In genomic region chr15:10720671-10721070, GRCm38 (mm10) we compare ENCODE assay signal across 17 mouse cellular contexts. TPM values are rescaled to one million over a fixed set of nuclear protein-coding genes. Genes with fewer than 3 reads are reported as not detected.
DNase-seq lines count a peak whose midpoint lies in the region; ATAC-seq lines count a peak whose summit lies in the region.
"Had no signal": no experiment of that assay in that cellular context is flagged by ENCODE, and none has a peak within 500 bp of the region (broad histone marks: within the 10 kb centered on the region; RNA-seq: fewer than 3 reads in every experiment).

No protein-coding gene starts in this region.

- WGBS in kidney, embryonic 16.5 days, result 40% methylated on average over 8 of the region's 8 CpGs
- WGBS in midbrain, embryonic 10.5 days, result 73% methylated on average over 8 of the region's 8 CpGs
- 79% methylated on average over 8 of the region's 8 CpGs for WGBS in midbrain, embryonic 15.5 days
- 66% methylated on average over 8 of the region's 8 CpGs for WGBS in embryonic facial prominence, embryonic 12.5 days
- WGBS in stomach, embryonic 16.5 days, result 51% methylated on average over 8 of the region's 8 CpGs

- no peak overlapping the region for H3K4me2 ChIP-seq in kidney, embryonic 16.5 days (replicated peaks; ENCODE audit: low read depth, low read length)
- no peak overlapping the region for H3K4me2 ChIP-seq in midbrain, embryonic 15.5 days
- H3K4me2 ChIP-seq in embryonic facial prominence, embryonic 12.5 days (replicated peaks), result no peak overlapping the region
- H3K4me2 ChIP-seq in stomach, embryonic 16.5 days (ENCODE audit: low read depth, low read length), result no peak overlapping the region
- H3K4me2 ChIP-seq: forebrain, embryonic 12.5 days; hindbrain, embryonic 15.5 days; liver, embryonic 13.5 days; neural tube, embryonic 12.5 days had no signal

- H3K9me3 ChIP-seq in kidney, embryonic 16.5 days (ENCODE audit: low read length), result peaks cover 9% of the 10 kb centered on the region
- H3K9me3 ChIP-seq in midbrain, embryonic 10.5 days (replicated peaks), result 0 out of 2 replicates have a peak, but pooled peaks cover 4% of the 10 kb centered on the region
- H3K9me3 ChIP-seq in midbrain, embryonic 15.5 days, result no peaks in the 10 kb centered on the region
- H3K9me3 ChIP-seq in embryonic facial prominence, embryonic 12.5 days, result no peaks in the 10 kb centered on the region
- H3K9me3 ChIP-seq in stomach, embryonic 16.5 days (replicated peaks; ENCODE audit: control insufficient read depth, low read length), result no peaks in the 10 kb centered on the region; the same call in 1 of the 2 replicates
- H3K9me3 ChIP-seq: forebrain, embryonic 12.5 days; hindbrain, embryonic 15.5 days; liver, embryonic 13.5 days; neural tube, embryonic 12.5 days had no signal

- no peak overlapping the region for H3K9ac ChIP-seq in kidney, embryonic 16.5 days (replicated peaks; ENCODE audit: low read length)
- no peak overlapping the region for H3K9ac ChIP-seq in midbrain, embryonic 15.5 days
- H3K9ac ChIP-seq in embryonic facial prominence, embryonic 12.5 days, result no peak overlapping the region
- no peak overlapping the region for H3K9ac ChIP-seq in stomach, embryonic 16.5 days (ENCODE audit: low read length)
- H3K9ac ChIP-seq: forebrain, embryonic 12.5 days; hindbrain, embryonic 15.5 days; liver, embryonic 13.5 days; neural tube, embryonic 12.5 days had no signal

- H3K27ac ChIP-seq in kidney, embryonic 16.5 days (ENCODE audit: low read length), result peak overlapping the region; percentile 53
- H3K27ac ChIP-seq in midbrain, embryonic 10.5 days (replicated peaks), result 0 out of 2 replicates have a peak overlapping the region, but pooled peaks have one; percentile 23
- H3K27ac ChIP-seq in midbrain, embryonic 15.5 days, result no peak overlapping the region
- 0 out of 2 replicates have a peak overlapping the region, but pooled peaks have one; percentile 41 for H3K27ac ChIP-seq in embryonic facial prominence, embryonic 12.5 days
- H3K27ac ChIP-seq in stomach, embryonic 16.5 days (ENCODE audit: low read length), result peak overlapping the region; percentile 49; the same call in 1 of the 2 replicates
- H3K27ac ChIP-seq: forebrain, embryonic 12.5 days; hindbrain, embryonic 15.5 days; left cerebral cortex, adult 2 months; liver, embryonic 13.5 days; neural tube, embryonic 12.5 days had no signal

- no peaks in the 10 kb centered on the region for H3K27me3 ChIP-seq in kidney, embryonic 16.5 days (ENCODE audit: insufficient read depth, low read length)
- H3K27me3 ChIP-seq in midbrain, embryonic 10.5 days (ENCODE audit: low read depth, poor library complexity, severe bottlenecking), result no peaks in the 10 kb centered on the region
- H3K27me3 ChIP-seq in midbrain, embryonic 15.5 days (replicated peaks), result no peaks in the 10 kb centered on the region
- H3K27me3 ChIP-seq in embryonic facial prominence, embryonic 12.5 days, result no peaks in the 10 kb centered on the region
- no peaks in the 10 kb centered on the region for H3K27me3 ChIP-seq in stomach, embryonic 16.5 days (ENCODE audit: control insufficient read depth, insufficient read depth, low read length)
- H3K27me3 ChIP-seq: forebrain, embryonic 12.5 days; hindbrain, embryonic 15.5 days; liver, embryonic 13.5 days; neural tube, embryonic 12.5 days had no signal

- no peak overlapping the region for H3K4me3 ChIP-seq in kidney, embryonic 16.5 days (ENCODE audit: low read length)
- H3K4me3 ChIP-seq in midbrain, embryonic 10.5 days, result no peak overlapping the region
- H3K4me3 ChIP-seq in midbrain, embryonic 15.5 days, result no peak overlapping the region
- H3K4me3 ChIP-seq in embryonic facial prominence, embryonic 12.5 days, result no peak overlapping the region
- H3K4me3 ChIP-seq in stomach, embryonic 16.5 days (replicated peaks; ENCODE audit: low read length), result no peak overlapping the region
- H3K4me3 ChIP-seq: forebrain, embryonic 12.5 days; hindbrain, embryonic 15.5 days; left cerebral cortex, adult 2 months; liver, embryonic 13.5 days; neural tube, embryonic 12.5 days had no signal

- 0 out of 2 replicates have a peak, but pooled peaks cover 7% of the 10 kb centered on the region for H3K36me3 ChIP-seq in kidney, embryonic 16.5 days (ENCODE audit: insufficient read depth, low read length)
- H3K36me3 ChIP-seq in midbrain, embryonic 10.5 days, result 0 out of 2 replicates have a peak, but pooled peaks cover 7% of the 10 kb centered on the region
- H3K36me3 ChIP-seq in midbrain, embryonic 15.5 days (replicated peaks), result no peaks in the 10 kb centered on the region
- H3K36me3 ChIP-seq in embryonic facial prominence, embryonic 12.5 days, result no peaks in the 10 kb centered on the region
- H3K36me3 ChIP-seq in stomach, embryonic 16.5 days (ENCODE audit: control insufficient read depth, insufficient read depth, low read length), result no peaks in the 10 kb centered on the region
- H3K36me3 ChIP-seq: forebrain, embryonic 12.5 days; hindbrain, embryonic 15.5 days; liver, embryonic 13.5 days; neural tube, embryonic 12.5 days had no signal

- H3K4me1 ChIP-seq in kidney, embryonic 16.5 days (ENCODE audit: insufficient read depth, low read length), result peaks cover 19% of the 10 kb centered on the region
- H3K4me1 ChIP-seq in midbrain, embryonic 10.5 days, result peaks cover 26% of the 10 kb centered on the region
- H3K4me1 ChIP-seq in midbrain, embryonic 15.5 days, result peaks cover 4% of the 10 kb centered on the region; the same call in 1 of the 2 replicates
- H3K4me1 ChIP-seq in embryonic facial prominence, embryonic 12.5 days, result peaks cover 21% of the 10 kb centered on the region
- no peaks in the 10 kb centered on the region for H3K4me1 ChIP-seq in stomach, embryonic 16.5 days (ENCODE audit: control insufficient read depth, insufficient read depth, low read length)

- ATAC-seq in kidney, embryonic 16.5 days (ENCODE audit: low FRiP score, low TSS enrichment), result no peak
- ATAC-seq in midbrain, embryonic 15.5 days (replicated peaks), result no peak
- ATAC-seq in embryonic facial prominence, embryonic 12.5 days (ENCODE audit: insufficient number of reproducible peaks, insufficient read depth, low FRiP score, low TSS enrichment), result no peak
- ATAC-seq in stomach, embryonic 16.5 days (ENCODE audit: insufficient read depth, low FRiP score), result no peak

- no peak for DNase-seq in kidney, adult 8-10 months
- DNase-seq in midbrain, embryonic 10.5 days (ENCODE audit: low spot score), result no peak
- DNase-seq in gastrocnemius, postnatal 10 days, result no peak
- DNase-seq: adrenal gland, adult 2 months; cerebellum, adult 9-10 months; heart, adult 18-20 months; heart, postnatal 36 days; layer of hippocampus, adult 9-11 months; liver, embryonic 13.5 days had no signal

RNA-seq across cellular contexts. Expression of gene Rai14, which starts 6.2 kb away (rescaled TPM):
- polyA plus RNA-seq in kidney, embryonic 16.5 days (2015; fragmentation: Nextera tagmentation; extraction: Ambion mirVana), result 60.6 and 69.6 TPM in 2 replicates
- 63.5 and 73.5 TPM in 2 replicates for polyA plus RNA-seq in midbrain, embryonic 10.5 days (2016; fragmentation: Nextera tagmentation; extraction: Ambion mirVana)
- 14.0 and 14.5 TPM in 2 replicates for polyA plus RNA-seq in midbrain, embryonic 15.5 days (2015; fragmentation: Nextera tagmentation; extraction: Ambion mirVana)
- polyA plus RNA-seq in embryonic facial prominence, embryonic 12.5 days (2016; fragmentation: Nextera tagmentation; extraction: Ambion mirVana), result 85.6 and 89.7 TPM in 2 replicates
- 21.3 and 21.6 TPM in 2 replicates for polyA plus RNA-seq in stomach, embryonic 16.5 days (2015; fragmentation: Nextera tagmentation; extraction: Ambion mirVana)
- 10 to 100 TPM in 1 of 2 experiments, 1 to 10 TPM in 1; 8.2 to 12.8 TPM for total RNA-seq in gastrocnemius, postnatal 10 days (2021)
